Mouse (Mus musculus) forebrain, embryonic 16.5 days (tissue): ENCODE data around the gene Mrps6. TPM values are rescaled to one million over a fixed set of nuclear protein-coding genes. Genes with fewer than 3 reads are reported as not detected.

ENCODE experiments used
- ATAC-seq: fragments of 200-750 bp; cut with Nextera tagmentation; 2 replicates; pipeline ENCODE4 v1.8.0; 2017; ENCODE audit warnings: mild to moderate bottlenecking, moderate library complexity
- H3K27ac ChIP-seq: fragments of 300-500 bp; sonication (generic); 2 replicates; pipeline ENCODE4 v1.5.1; 2014; ENCODE audit warnings: low read length, control low read depth
- H3K27me3 ChIP-seq: fragments of 300-500 bp; sonication (generic); replicated peaks from 2 replicates; pipeline ENCODE4 v1.6.1; 2014; ENCODE audit warnings: low read length; ENCODE audit not compliant: control insufficient read depth, insufficient read depth
- H3K36me3 ChIP-seq: fragments of 300-500 bp; sonication (generic); 2 replicates; pipeline ENCODE4 v1.6.1; 2014; ENCODE audit not compliant: control insufficient read depth, insufficient read depth
- H3K4me1 ChIP-seq: fragments of 300-500 bp; sonication (generic); replicated peaks from 2 replicates; pipeline ENCODE4 v1.6.1; 2014; ENCODE audit warnings: low read length; ENCODE audit not compliant: control insufficient read depth, insufficient read depth
- H3K4me2 ChIP-seq: fragments of 300-500 bp; sonication (generic); 2 replicates; pipeline ENCODE4 v1.6.1; 2014; ENCODE audit warnings: mild to moderate bottlenecking, low read length, control low read depth
- H3K4me3 ChIP-seq: fragments of 300-500 bp; sonication (generic); replicated peaks from 2 replicates; pipeline ENCODE4 v1.5.1; 2014; ENCODE audit warnings: mild to moderate bottlenecking, low read length, control low read depth
- H3K9ac ChIP-seq: fragments of 300-500 bp; sonication (generic); replicated peaks from 2 replicates; pipeline ENCODE4 v1.6.1; 2014; ENCODE audit warnings: low read depth, low read length, control low read depth
- H3K9me3 ChIP-seq: fragments of 300-500 bp; sonication (generic); 2 replicates; pipeline ENCODE4 v1.6.1; 2016; ENCODE audit warnings: low read length; ENCODE audit not compliant: control insufficient read depth
- WGBS: fragments of 180-500 bp; shearing (Covaris S2); extraction: QIAGEN DNeasy Blood & Tissue Kit; methylation state at CpG from one replicate; pipeline ENCODE4 v1.1.7; 2014; 5-methylcytosine and 5-hydroxymethylcytosine counted together
- polyA plus RNA-seq: library from polyadenylated mRNA; unstranded; fragments of >200 nt; fragmentation: Nextera tagmentation; extraction: Ambion mirVana; gene quantifications from 2 replicates; pipeline ENCODE4 v1.2.1, GENCODE M21; 2015

Mrps6 gene
- polyA plus RNA-seq, 1 experiment from 2014 or later = 148 TPM

GRCm38 (mm10) chr16:92107346-92107745 is 49.3 kb downstream of the Mrps6 start:
- no peaks in the 10 kb centered on the region for H3K27me3 ChIP-seq
- H3K27ac ChIP-seq = no peak overlapping the region
- no peaks in the 10 kb centered on the region for H3K9me3 ChIP-seq
- H3K4me1 ChIP-seq = no peaks in the 10 kb centered on the region
- no peak for ATAC-seq
- H3K36me3 ChIP-seq = peaks cover 2% of the 10 kb centered on the region; the same call in 1 of the 2 replicates
- 94% methylated on average over 5 of the region's 5 CpGs for WGBS
- H3K4me3 ChIP-seq = no peak overlapping the region
- no peak overlapping the region for H3K4me2 ChIP-seq
- H3K9ac ChIP-seq = no peak overlapping the region

- H3K4me2 ChIP-seq = no peak overlapping the region
- H3K9ac ChIP-seq = no peak overlapping the region
- H3K9me3 ChIP-seq = no peaks in the 10 kb centered on the region
- peaks cover 7% of the 10 kb centered on the region; the same call in 1 of the 2 replicates for H3K36me3 ChIP-seq
- H3K4me3 ChIP-seq = no peak overlapping the region
- WGBS = 66% methylated on average over 5 of the region's 5 CpGs
- no peak for ATAC-seq
- no peaks in the 10 kb centered on the region for H3K27me3 ChIP-seq
- H3K27ac ChIP-seq = peak overlapping the region; percentile 33
- peaks cover 23% of the 10 kb centered on the region for H3K4me1 ChIP-seq
Measured at GRCm38 (mm10) chr16:92114706-92115241, 56.7 kb downstream of the Mrps6 start.

- ATAC-seq = peak; percentile 65
- H3K27me3 ChIP-seq = no peaks in the 10 kb centered on the region
- WGBS = 28% methylated on average over 19 of the region's 20 CpGs
- H3K27ac ChIP-seq = peak overlapping the region; percentile 73
- H3K4me2 ChIP-seq = peak overlapping the region; percentile 44
- 0 out of 2 replicates have a peak overlapping the region, but pooled peaks have one; percentile 2 for H3K4me3 ChIP-seq
- H3K4me1 ChIP-seq = peaks cover 25% of the 10 kb centered on the region
- H3K9ac ChIP-seq = peak overlapping the region; percentile 31; the same call in 1 of the 2 replicates
- peaks cover 7% of the 10 kb centered on the region; the same call in 1 of the 2 replicates for H3K36me3 ChIP-seq
- H3K9me3 ChIP-seq = no peaks in the 10 kb centered on the region
Measured at GRCm38 (mm10) chr16:92115611-92116421, 57.7 kb downstream of the Mrps6 start.

- H3K9me3 ChIP-seq = no peaks in the 10 kb centered on the region
- no peak overlapping the region for H3K27ac ChIP-seq
- H3K27me3 ChIP-seq = no peaks in the 10 kb centered on the region
- peaks cover 30% of the 10 kb centered on the region for H3K4me1 ChIP-seq
- H3K36me3 ChIP-seq = 0 out of 2 replicates have a peak, but pooled peaks cover 5% of the 10 kb centered on the region
- H3K4me2 ChIP-seq = no peak overlapping the region
- no peak overlapping the region for H3K4me3 ChIP-seq
- WGBS = 66% methylated on average over 9 of the region's 9 CpGs
- H3K9ac ChIP-seq = no peak overlapping the region
- no peak for ATAC-seq
Measured at GRCm38 (mm10) chr16:92117337-92118209, 59.5 kb downstream of the Mrps6 start.

GRCm38 (mm10) chr16:92119013-92119515 is 61.0 kb downstream of the Mrps6 start:
- Histone ChIP-seq H3K27me3 (no peaks in the 10 kb centered on the region), H3K4me1 (peaks cover 30% of the 10 kb centered on the region), H3K4me2 (no peak overlapping the region), H3K9me3 (no peaks in the 10 kb centered on the region; the same call in 1 of the 2 replicates), H3K27ac (no peak overlapping the region), H3K4me3 (no peak overlapping the region), H3K36me3 (no peaks in the 10 kb centered on the region), H3K9ac (no peak overlapping the region)
- ATAC-seq = no peak
- WGBS = 57% methylated on average over 13 of the region's 13 CpGs

GRCm38 (mm10) chr16:92120899-92121531 is 62.9 kb downstream of the Mrps6 start:
- no peak overlapping the region for H3K27ac ChIP-seq
- H3K27me3 ChIP-seq = no peaks in the 10 kb centered on the region
- H3K4me3 ChIP-seq = no peak overlapping the region
- ATAC-seq = peak; percentile 34; the same call in 1 of the 2 replicates
- no peaks in the 10 kb centered on the region for H3K36me3 ChIP-seq
- peaks cover 5% of the 10 kb centered on the region; the same call in 1 of the 2 replicates for H3K9me3 ChIP-seq
- H3K4me1 ChIP-seq = peaks cover 15% of the 10 kb centered on the region
- no peak overlapping the region for H3K9ac ChIP-seq
- 44% methylated on average over 17 of the region's 17 CpGs for WGBS
- H3K4me2 ChIP-seq = no peak overlapping the region

- Histone ChIP-seq H3K9me3 (peaks cover 5% of the 10 kb centered on the region; the same call in 1 of the 2 replicates), H3K9ac (no peak overlapping the region), H3K27ac (no peak overlapping the region), H3K27me3 (no peaks in the 10 kb centered on the region), H3K4me2 (no peak overlapping the region), H3K4me3 (no peak overlapping the region), H3K4me1 (no peaks in the 10 kb centered on the region), H3K36me3 (no peaks in the 10 kb centered on the region)
- no peak for ATAC-seq
- whole genome bisulfite sequencing = 56% methylated on average over 4 of the region's 4 CpGs
Measured at GRCm38 (mm10) chr16:92127226-92127625, 69.2 kb downstream of the Mrps6 start.

GRCm38 (mm10) chr16:92127666-92128065 is 69.6 kb downstream of the Mrps6 start:
- no peak for ATAC-seq
- Histone ChIP-seq H3K27ac (no peak overlapping the region), H3K4me3 (no peak overlapping the region), H3K4me1 (no peaks in the 10 kb centered on the region), H3K27me3 (no peaks in the 10 kb centered on the region), H3K4me2 (no peak overlapping the region), H3K9ac (no peak overlapping the region), H3K9me3 (peaks cover 5% of the 10 kb centered on the region; the same call in 1 of the 2 replicates), H3K36me3 (no peaks in the 10 kb centered on the region)
- WGBS = 85% methylated on average over 5 of the region's 5 CpGs
